Mouse (Mus musculus) gastrocnemius, postnatal 10 days (tissue): ENCODE data around the gene Mfap2. TPM values are rescaled to one million over a fixed set of nuclear protein-coding genes. Genes with fewer than 3 reads are reported as not detected.
A peak's percentile ranks its signal among the peaks of the same experiment; 100 is the strongest.

Experiments
- DNase-seq: peaks from one replicate; pipeline ENCODE4 v3.0.0; 2021; ENCODE audit warnings: mixed read lengths
- total RNA-seq, 2 experiments: library from RNA; stranded (reverse); gene quantifications; 2 replicates each; pipeline ENCODE4 v1.2.3; 2021

Mfap2 gene
- total RNA-seq, 2 experiments from 2014 or later = 79.1 to 88.6 TPM

DNA sequence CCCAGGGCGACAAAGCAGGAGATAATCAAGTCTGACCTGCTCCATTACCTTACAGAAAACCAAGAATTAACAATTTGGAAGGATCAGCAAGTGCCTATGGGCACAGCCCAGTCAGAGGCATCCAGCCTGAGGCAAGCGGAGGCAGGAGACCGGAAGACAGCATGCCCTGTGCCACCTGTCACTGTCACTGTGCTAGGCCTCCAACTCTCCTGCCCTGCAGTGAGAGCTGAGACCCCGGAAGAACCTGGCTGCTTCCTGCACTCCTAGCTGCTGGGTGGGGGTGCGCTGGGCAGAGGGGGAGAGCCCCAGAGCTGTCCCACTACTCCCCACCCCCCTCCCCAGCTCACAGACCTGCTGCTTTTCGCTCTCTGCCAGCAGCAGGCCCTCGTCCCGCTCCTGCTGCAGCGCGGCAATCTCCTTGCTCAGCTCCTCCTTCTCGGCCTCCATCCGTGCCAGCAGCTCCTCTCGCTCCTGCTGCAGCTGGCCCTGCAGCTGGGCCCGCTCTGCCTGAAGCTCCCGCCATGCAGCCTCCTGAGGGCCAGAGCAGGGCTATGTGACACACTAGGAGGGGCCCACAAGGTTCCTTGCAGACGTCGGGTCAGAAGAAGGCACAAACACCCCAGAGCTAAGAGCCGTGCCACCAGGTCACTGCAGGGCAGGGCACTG lies 20.5 kb downstream of the Mfap2 start:
- DNase-seq = no peak

DNA sequence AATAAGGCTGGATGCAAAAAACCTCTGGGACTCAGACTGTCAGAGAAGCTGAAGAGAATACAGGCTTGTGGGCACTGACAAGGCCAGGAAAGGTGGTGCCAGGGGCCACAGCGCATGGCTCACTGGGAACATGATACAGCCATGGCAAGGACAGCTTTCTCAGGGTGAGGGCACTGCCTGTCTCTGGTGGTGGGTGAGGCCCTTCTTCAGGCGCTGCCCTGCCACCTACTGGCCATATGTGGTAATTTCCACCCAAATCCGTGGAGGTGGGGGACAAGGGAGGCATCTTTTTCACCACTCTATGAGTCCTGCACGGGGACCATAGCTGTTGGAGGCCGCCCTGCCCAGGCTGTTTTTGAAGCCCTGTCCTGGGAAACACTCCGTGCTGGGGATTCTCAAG lies 21.5 kb downstream of the Mfap2 start:
- DNase-seq = peak; percentile 87

DNA sequence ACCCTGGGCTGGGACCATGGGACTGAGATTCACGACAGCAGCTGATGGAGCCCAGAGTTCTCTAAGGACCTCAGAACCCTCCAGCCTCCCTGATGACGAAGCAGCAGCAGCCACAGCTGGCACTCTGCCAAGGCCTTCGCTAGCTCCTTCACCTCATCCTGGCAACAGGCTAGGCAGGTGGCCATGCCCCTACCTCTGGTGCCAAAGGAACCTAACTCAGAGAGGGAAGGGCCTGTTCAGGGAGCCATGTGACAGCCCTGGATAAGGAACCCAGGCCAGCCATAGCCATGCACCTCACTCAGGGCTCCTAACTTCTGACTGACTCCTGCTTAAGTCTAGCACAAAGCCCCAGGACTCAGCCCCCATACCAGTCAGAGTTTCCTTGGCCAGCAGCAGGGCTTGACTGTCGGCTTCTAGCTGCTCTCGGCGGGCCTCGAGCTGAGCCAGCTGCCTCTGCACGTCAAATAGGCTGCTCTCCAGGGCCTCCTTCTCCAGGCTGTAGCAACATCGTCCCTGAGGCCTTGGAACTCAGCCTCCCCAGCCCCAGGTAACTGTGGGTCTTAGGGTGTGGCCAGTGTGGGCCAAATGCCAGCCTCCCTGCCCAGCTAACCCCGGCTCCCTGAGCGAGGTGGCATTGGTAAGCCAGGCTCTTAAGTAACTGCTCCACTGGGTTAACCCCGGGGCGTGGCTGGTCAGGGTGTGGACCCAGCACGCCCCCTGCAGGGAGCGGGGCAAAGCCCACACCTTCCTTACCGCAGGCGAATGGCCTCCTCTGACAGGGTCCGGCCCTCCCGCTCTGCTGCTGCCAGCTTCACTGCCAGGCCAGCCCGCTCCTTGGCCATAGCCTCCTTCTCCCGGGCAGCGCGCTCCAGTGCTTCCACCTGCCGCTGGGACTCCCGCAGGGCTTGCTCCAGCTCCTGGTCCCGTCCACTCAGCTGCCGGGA lies 23.7 kb downstream of the Mfap2 start:
- DNase-seq = no peak

DNA sequence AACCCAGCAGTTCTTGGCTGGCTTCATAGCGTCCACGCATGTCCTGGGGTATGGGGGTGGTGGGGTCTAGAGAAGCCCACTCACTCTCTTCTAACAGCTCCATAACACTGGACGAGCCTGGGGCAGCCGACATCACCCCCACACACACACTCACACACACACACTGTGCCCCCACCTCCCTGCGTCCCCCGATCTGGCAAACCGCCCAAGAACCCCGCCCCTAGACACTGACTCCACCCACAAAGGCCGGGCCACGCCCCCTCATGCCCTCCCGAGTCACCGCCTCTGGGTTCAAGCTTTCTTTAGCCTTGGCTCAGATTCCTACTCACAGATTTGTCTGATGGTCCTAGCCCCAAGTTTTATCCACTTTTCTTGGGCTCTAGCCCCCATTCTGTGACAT lies 30.9 kb downstream of the Mfap2 start:
- no peak for DNase-seq

DNA sequence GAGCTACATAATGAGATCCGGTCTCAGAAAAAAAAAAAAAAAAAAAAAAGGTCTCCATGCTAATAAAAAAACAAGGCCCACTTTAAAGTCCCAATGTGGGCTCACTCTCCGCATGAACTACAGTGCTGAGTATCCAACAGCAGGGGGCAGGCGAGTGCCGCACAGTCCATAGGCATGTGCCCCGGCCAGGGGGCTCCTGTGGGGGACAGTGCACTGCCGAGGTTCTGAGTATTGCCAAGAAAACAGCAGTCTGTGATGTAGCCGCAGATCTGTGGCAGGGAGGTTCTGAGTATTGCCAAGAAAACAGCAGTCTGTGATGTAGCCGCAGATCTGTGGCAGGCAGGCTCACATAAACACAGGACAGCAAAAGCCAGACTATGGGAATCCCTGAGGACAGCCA lies 34.6 kb downstream of the Mfap2 start:
- DNase-seq = peak; percentile 70

DNA sequence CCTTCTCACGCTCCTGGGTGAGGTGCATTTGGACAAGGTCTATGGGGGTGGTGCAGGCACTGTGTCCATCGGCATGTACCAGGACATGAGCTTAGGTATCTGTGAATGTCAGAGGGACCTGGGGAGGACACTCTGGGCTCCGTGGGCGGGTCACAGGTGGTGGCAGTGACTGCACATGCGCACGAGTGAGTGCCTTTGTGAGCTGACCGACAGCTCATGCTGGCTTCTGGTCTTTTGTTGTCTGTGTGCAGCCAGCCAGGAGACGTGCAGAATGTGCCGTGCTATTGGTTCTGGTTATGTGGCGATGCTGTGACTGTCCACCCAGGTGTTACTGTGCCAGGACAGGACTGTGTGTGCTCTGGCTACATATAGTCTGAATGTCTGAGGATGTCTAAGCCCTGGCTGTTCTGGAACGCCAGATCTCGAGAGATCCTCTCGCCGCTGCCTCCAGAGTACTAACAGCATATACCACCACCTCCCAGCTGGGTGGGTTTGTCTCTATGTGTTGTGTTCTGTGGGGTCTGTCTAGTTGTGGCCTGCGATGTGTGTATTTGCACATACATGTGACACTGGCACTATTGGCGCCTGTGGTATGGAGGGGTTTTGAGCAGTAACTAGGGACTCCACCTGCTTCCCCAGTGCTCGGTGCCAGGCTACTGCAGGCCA lies 38.7 kb downstream of the Mfap2 start:
- DNase-seq = no peak

DNA sequence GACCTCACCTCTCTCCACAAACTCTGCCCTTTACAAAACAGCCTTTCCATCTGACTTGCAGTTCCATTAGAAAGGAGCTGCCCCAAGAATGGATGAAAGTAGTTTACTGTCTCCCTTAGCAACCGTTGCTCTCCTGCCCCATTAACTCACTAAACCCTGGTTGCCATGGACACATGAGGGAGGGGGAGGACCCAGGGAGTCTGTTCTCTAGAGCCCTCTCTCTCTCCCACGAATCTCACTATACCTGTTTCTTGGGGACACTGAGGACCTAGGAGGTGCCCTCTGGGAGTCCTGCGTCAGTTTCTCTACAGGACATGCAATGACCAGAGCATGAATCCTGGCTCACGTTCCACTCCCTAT lies 39.2 kb downstream of the Mfap2 start:
- no peak for DNase-seq

DNA sequence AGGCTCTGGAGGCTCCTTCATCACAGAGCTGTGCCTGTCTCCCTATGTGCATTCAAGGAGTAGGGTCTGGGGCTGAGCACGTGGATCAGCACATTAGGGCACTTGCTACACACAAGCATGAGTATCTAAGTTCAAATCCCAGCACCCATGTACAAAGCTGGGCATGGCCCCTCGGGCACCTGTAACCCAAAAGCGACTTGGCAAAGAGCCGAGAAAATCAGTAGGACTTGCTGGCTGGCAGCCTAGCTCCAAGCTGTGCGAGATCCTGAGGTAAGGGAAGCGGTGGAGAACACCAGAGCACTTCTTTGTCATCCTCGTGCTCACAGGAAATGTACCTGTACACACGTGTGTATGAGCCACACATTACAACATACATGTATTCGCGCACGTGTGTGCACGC lies 42.2 kb downstream of the Mfap2 start:
- DNase-seq = no peak

DNA sequence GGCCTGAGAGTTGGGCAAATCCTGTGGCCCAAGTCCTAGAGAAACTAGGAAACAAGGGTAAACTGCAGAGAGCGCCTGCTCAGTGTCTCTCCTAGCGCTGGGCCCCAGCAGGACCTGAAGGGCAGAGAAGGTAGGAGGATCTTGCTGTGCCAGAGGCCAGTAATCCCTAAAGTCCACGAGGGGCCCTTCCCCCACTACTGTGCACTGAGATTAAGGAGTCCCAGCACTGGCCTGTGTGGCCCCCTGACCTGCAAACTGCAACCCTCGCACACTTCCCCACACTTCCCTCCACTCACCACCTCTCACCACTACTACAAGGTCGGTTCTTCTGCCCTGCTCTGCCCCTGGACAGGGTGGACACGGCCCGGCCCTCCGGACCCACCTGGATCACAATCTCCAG lies 42.9 kb downstream of the Mfap2 start:
- DNase-seq = no peak

DNA sequence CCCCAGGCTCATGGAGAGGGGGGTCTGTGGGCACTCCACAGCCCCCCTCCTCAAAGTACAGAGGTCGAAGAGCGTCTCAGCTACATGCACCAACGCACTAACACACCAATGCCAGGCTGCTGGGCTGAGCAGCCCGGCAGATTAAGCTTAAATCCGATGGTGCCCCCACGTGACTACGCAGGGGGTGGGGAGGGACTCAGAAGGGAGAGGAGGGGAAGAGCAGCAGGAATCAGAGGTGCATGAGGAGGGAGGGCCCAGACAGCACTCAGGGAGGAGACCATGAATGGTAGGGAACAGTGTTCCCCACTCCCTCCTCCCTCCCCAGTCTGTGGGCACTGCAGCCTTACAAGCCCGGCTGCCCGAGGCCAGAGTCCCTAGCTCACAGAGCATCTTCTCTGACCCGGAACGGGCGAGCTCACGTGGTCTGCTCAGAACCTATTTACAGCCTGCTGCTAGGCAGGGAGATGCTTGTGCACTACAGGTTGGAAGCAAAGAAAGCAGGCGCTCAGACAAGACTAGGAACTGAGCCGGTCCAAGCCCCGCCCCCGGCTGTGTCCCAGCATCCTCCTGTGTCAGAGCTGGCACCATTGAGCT lies 43.4 kb downstream of the Mfap2 start:
- DNase-seq = no peak

DNA sequence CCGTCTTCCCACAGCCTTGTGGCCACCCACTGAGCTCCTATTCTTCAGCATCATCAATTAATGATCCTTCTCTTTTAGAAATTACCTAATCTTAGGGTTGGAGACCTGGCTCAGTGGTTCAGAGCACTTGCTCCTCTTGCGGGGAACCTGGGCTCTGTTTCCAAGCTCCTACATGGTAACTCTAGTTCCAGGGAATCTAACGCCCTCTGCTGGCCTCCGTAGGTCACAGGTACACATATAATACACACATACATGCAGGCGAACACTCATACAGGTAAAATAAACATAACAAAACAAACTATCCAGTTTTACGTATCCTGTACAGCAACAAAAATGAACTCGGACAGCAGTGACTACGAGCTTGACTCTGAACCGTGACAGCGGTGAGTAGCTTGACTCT lies 46.8 kb downstream of the Mfap2 start:
- no peak for DNase-seq

DNA sequence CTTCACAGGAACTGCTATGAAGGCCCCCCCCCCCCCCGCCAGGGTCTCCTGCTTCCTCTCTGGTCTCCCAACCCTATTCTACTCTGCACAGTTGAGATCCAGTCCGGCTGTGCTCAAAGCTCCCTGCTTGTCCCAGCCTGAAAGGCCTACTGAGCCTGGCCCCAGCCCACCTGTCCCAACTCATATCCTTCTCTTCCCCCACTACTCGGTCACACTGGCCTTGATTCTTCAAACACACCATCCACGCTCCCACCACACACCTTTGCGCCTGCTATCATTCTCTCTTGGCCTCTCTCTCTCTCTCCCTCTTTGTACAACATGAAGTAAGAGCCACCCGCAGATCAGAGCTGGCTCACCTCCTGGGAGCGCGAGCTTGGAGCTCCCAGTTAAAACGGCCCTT lies 48.6 kb downstream of the Mfap2 start:
- no peak for DNase-seq

DNA sequence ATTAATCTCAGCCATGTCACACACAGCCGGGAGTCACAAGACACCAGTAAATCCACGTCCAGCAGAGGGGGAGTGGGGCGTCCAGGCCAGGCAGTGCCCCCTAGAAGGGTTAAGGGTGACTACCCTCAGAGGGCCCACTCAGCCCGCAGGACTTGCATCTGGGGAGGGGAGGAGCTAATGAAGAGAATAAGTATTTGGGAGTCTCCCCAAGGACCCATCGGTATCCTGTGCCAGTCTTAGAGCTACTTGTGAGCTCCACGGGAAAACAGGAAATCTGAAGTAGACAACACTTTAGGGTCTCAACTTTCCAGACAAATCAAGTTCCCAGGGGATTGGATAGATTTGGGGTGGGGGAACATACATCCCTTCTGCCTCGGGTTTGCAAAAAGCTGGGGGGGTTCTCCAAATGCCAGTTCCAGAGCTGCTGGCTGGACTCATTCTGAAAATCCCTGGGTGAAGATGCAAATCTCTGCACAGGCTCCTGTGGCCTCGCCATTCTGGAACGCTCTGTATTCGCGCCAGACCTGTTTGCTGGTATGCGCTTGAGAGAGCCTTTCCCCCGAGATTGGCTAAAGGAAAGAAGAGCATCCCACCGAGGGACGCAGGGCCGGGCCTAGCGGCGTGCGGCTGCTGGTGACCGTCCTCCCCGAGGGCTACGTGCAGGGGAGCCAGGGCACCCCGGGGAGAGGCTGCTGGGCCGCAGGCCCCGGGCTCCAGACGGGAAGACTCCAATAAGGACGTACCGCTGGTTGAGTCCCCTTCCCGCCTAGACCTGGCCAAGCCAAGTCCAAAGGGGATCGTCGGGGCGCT lies 49.6 kb downstream of the Mfap2 start:
- DNase-seq = no peak

DNA sequence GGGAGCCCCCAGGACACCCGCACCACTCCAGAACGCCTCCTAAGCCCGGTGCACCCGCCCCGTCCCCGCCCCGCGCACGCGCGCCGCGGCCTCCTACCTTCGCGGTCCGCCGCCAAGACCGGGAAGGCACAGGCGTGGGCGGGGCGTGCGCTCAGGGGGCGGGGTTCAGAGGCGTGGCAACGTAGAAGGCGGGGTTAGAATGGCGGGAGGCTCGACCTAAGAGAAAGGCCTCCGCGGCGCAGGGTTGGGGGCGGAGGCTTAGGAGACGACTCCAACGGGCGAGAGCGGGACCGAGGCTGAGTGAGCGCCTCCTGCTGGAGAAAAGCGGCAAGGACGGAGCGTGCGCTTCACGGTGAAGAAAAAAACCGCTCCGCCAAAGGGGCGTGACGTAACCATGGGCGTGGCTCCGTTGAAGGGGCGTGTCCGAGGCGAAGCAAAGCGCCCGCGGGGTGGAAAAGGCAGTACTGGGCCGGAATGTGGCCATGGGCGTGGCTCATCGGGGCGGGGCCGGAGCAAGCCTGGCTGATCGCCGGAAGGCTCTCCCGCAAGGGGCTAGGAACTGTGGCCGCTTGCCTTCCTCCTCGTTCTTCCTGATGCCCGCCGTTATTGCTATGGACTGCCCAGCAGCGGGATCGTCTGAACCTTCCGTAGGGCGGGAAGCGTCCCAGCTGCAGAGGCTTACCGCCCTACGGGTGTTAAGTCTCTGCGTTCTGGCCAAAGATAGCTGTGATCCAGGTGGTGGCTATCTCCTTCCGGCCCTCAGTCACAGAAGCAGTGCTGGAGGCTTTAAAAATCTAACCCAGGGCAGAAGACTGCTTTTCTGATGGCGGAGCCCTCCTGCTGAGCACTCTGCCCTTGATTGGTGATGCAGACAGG lies 50.4 kb downstream of the Mfap2 start, which contains the start of gene Crocc:
TSS of gene Crocc (minus strand) at position 125 of the 876 bp plus-strand sequence.
- DNase-seq = peak; percentile 100

DNA sequence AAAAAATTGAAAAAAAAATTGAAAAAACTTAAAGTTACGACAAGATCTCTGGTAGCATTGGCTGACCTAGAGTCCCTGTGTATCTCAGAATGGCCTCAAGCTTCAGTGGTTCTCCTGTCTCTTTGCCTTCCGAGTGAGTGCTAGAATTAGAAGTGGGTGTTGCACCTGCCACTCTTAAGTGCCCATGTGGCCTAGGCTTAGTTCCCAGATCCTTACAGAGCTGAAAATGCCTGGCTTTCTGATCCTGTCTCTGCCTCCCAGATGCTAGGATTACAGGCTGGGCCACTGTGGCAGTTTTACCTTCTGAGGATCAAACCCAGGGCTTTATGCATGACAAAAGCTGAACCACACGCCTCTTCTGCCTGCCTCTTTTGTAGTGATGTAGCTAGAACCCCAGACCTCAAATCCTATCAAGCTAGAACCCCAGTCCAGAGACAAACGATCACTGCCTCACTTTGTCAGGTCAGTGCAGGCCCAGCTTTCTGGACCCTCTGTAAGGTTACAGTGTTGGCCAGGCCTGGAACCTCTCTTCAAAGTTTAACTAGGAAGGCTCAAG lies 54.0 kb downstream of the Mfap2 start:
- DNase-seq = no peak

DNA sequence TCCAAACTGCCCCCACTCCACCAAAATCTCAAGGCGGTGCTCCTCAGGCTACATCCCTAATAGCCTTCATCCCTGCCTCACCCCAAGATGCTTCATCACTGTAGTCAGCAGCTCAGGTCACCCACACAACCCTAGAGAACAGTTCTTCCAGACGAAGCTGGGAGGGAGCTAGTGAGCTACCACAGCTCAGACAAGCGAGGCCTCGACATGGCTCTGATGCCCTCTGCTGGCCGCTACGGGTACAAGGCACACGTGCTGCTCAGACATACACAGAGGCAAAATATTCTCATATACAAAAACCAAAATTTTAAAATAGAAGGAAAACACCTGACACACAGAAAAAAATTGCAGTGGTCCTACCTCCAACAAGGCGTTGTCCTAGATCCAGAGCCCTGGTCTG lies 54.9 kb downstream of the Mfap2 start:
- peak; percentile 80 for DNase-seq
